Mouse (Mus musculus): ENCODE results near the gene Eif2b2. TPM values are rescaled to one million over a fixed set of nuclear protein-coding genes. Genes with fewer than 3 reads are reported as not detected.

Gene Eif2b2
- polyA plus RNA-seq, 1 experiment from 2014 or later: 76.0 TPM

DNA sequence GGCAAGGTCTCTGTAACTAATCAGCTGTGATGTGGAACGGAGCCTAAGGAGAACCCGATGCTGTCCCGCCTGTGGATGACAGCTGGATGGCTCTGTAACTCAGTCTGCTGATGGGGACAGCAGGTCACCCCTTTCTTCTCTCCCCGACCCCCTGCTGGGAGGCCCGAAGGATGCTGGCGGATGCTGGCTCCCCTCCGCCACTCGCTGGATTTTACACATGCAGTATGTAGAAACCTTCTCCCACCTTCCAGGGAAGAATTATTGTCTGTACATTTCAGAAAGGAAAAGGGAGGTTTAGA lies 37.0 kb upstream of the Eif2b2 start:
- ATAC-seq (replicated peaks; ENCODE audit: low FRiP score, low read depth) (no peak), DNase-seq (ENCODE audit: low spot score) (peak; percentile 36)
- Histone ChIP-seq H3K36me3 (ENCODE audit: insufficient read depth, low read length) (no peaks in the 10 kb centered on the region), H3K4me2 (ENCODE audit: low read length) (0 out of 2 replicates have a peak overlapping the region, but pooled peaks have one; percentile 1), H3K27me3 (ENCODE audit: insufficient read depth, low read length) (no peaks in the 10 kb centered on the region; the same call in 1 of the 2 replicates), H3K4me1 (replicated peaks; ENCODE audit: insufficient read depth, low read length) (peaks cover 15% of the 10 kb centered on the region; the same call in 1 of the 2 replicates), H3K9ac (ENCODE audit: low read depth, low read length) (no peak overlapping the region), H3K4me3 (replicated peaks; ENCODE audit: low read depth, low read length) (no peak overlapping the region), H3K27ac (no peak overlapping the region), H3K9me3 (replicated peaks; ENCODE audit: low read length) (no peaks in the 10 kb centered on the region)
- WGBS: 9% methylated on average over 8 of the region's 8 CpGs
- no peak for TF ChIP-seq CTCF (IDR thresholded peaks at IDR 0.05; ENCODE audit: low read depth)

DNA sequence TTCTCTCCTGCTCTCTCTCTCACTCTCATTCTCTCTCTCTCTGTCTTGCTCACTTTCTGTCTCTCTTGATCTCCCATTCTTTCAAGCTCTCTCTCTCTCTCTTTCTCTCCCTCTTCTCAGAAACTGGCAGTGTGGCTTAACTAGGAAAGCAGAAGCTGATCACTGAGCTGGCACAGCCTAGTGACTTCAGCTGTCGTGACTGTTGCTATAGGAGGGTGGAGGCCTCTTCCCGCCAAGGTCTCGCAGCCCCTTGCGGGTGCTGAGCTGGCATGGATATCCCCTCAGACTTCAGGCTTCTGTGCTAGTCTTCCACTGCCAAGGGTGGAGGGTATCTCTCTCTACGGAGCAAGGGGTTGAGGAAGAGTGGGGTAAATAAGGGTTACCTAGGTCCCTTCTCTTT lies 36.4 kb upstream of the Eif2b2 start:
- 59% methylated on average over 5 of the region's 5 CpGs for WGBS
- no peak overlapping the region for H3K4me3 ChIP-seq (replicated peaks; ENCODE audit: low read depth, low read length)
- no peak for DNase-seq (ENCODE audit: low spot score)

DNA sequence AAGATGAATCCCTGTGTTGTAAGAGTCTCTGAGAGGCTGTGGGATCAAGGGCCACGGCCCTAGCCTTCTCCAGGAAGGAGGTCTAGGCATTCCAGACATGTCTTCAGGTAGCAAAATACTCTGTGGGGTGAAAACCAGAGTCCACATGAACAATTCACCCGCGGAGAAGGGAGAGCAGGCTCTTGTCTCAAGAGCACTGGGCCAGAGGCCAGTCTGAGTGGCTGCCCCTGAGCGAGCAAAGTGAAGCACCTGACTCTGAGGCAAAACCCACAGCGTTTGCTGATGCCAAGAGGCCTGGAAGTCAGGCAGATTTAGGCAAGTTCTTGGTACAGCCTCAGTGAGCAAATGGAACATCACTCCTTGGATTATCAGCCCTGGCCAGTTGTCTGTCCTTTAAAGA lies 35.2 kb upstream of the Eif2b2 start:
- DNase-seq (ENCODE audit: low spot score): no peak

More for the DNA sequence above, 36.4 kb upstream of the Eif2b2 start:
- no peaks in the 10 kb centered on the region for H3K36me3 ChIP-seq (ENCODE audit: insufficient read depth, low read length)
- ATAC-seq (replicated peaks; ENCODE audit: low FRiP score, low read depth): no peak
- H3K9ac ChIP-seq (ENCODE audit: low read depth, low read length): no peak overlapping the region
- H3K9me3 ChIP-seq (replicated peaks; ENCODE audit: low read length): no peaks in the 10 kb centered on the region
- TF ChIP-seq CTCF (IDR thresholded peaks at IDR 0.05; ENCODE audit: low read depth): no peak
- peaks cover 12% of the 10 kb centered on the region; the same call in 1 of the 2 replicates for H3K4me1 ChIP-seq (replicated peaks; ENCODE audit: insufficient read depth, low read length)
- no peak overlapping the region for H3K4me2 ChIP-seq (ENCODE audit: low read length)
- no peaks in the 10 kb centered on the region for H3K27me3 ChIP-seq (ENCODE audit: insufficient read depth, low read length)
- H3K27ac ChIP-seq: no peak overlapping the region

DNA sequence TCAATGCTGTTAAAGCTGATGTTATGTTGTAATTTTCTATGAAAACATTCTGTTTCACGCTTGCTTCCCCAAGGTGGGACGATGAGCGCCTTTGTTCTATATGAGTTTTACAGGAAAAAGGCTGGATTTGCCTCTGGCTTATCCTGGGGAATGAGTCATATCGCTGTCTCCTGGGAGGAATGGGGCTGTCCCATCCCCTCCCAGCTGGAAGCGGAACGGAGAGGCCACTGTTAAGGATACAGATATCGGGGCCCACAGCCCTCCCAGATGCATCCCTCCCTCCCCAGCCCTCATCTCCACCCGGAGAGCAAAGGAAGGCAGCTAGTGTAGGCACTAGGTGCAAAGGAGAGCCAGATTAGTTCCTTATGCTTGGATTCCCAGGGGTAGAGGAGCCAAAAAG lies 33.5 kb upstream of the Eif2b2 start:
- DNase-seq (ENCODE audit: low spot score): no peak
- Histone ChIP-seq H3K9me3 (replicated peaks; ENCODE audit: low read length) (no peaks in the 10 kb centered on the region), H3K4me2 (ENCODE audit: low read length) (no peak overlapping the region), H3K36me3 (ENCODE audit: insufficient read depth, low read length) (no peaks in the 10 kb centered on the region), H3K4me1 (replicated peaks; ENCODE audit: insufficient read depth, low read length) (peaks cover 12% of the 10 kb centered on the region; the same call in 1 of the 2 replicates), H3K27me3 (ENCODE audit: insufficient read depth, low read length) (no peaks in the 10 kb centered on the region), H3K9ac (ENCODE audit: low read depth, low read length) (no peak overlapping the region), H3K27ac (no peak overlapping the region), H3K4me3 (replicated peaks; ENCODE audit: low read depth, low read length) (no peak overlapping the region)
- ATAC-seq (replicated peaks; ENCODE audit: low FRiP score, low read depth): no peak
- 49% methylated on average over 8 of the region's 8 CpGs for WGBS
- TF ChIP-seq CTCF (IDR thresholded peaks at IDR 0.05; ENCODE audit: low read depth): no peak

More for the DNA sequence above, 35.2 kb upstream of the Eif2b2 start:
- 44% methylated on average over 5 of the region's 5 CpGs for WGBS
- Histone ChIP-seq H3K9me3 (replicated peaks; ENCODE audit: low read length) (no peaks in the 10 kb centered on the region), H3K4me1 (replicated peaks; ENCODE audit: insufficient read depth, low read length) (peaks cover 12% of the 10 kb centered on the region; the same call in 1 of the 2 replicates), H3K4me3 (replicated peaks; ENCODE audit: low read depth, low read length) (no peak overlapping the region), H3K27ac (no peak overlapping the region), H3K9ac (ENCODE audit: low read depth, low read length) (no peak overlapping the region), H3K27me3 (ENCODE audit: insufficient read depth, low read length) (no peaks in the 10 kb centered on the region), H3K36me3 (ENCODE audit: insufficient read depth, low read length) (no peaks in the 10 kb centered on the region), H3K4me2 (ENCODE audit: low read length) (no peak overlapping the region)
- ATAC-seq (replicated peaks; ENCODE audit: low FRiP score, low read depth): no peak
- TF ChIP-seq CTCF (IDR thresholded peaks at IDR 0.05; ENCODE audit: low read depth): no peak

DNA sequence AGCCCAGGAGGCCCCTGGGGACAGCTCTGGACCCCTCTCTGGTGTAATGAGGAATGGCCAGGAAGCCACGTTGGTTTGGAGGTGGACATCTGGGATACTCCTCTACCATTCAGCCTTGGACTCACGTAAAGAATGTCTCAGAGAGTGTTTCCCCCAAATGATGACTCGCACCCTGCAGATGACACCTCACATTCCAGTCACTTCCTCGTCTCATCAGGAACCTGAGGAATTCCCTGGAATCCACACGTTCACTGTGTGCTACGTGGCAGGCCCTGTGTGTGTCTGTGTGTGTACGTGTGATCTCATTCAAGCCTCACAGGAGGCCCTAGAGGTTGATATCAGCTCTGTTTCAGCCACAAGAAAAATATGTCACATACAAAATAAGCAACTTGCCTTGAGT lies 32.9 kb upstream of the Eif2b2 start:
- H3K27ac ChIP-seq: no peak overlapping the region
- no peaks in the 10 kb centered on the region for H3K27me3 ChIP-seq (ENCODE audit: insufficient read depth, low read length)
- peaks cover 11% of the 10 kb centered on the region; the same call in 1 of the 2 replicates for H3K4me1 ChIP-seq (replicated peaks; ENCODE audit: insufficient read depth, low read length)

DNA sequence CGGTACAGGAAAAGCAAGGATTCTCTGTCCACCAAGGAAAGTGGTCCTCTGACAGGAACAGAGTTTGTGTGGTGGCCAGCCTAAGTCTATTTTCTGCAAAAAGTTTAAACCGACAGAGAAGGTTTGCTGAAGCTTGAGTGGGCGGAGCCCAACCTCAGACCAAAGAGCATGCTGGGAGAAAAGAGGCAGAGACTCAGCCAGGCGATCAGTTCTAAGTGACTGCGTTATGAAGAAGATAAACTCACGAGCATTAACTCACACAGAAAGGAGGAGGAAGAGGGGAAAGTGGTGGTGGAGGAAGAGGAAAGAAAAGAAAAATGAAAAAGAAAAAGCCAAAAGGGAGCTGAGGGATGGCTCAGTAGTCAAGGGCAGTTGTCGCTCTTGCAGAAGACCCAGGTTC lies 29.0 kb upstream of the Eif2b2 start:
- H3K27me3 ChIP-seq (ENCODE audit: insufficient read depth, low read length): no peaks in the 10 kb centered on the region
- H3K36me3 ChIP-seq (ENCODE audit: insufficient read depth, low read length): no peaks in the 10 kb centered on the region
- ATAC-seq (replicated peaks; ENCODE audit: low FRiP score, low read depth): no peak
- H3K4me1 ChIP-seq (replicated peaks; ENCODE audit: insufficient read depth, low read length): peaks cover 11% of the 10 kb centered on the region
- TF ChIP-seq CTCF (IDR thresholded peaks at IDR 0.05; ENCODE audit: low read depth): no peak
- H3K27ac ChIP-seq: no peak overlapping the region
- no peak overlapping the region for H3K4me2 ChIP-seq (ENCODE audit: low read length)
- WGBS: 78% methylated on average over 7 of the region's 7 CpGs
- H3K9me3 ChIP-seq (replicated peaks; ENCODE audit: low read length): no peaks in the 10 kb centered on the region
- no peak for DNase-seq (ENCODE audit: low spot score)
- H3K9ac ChIP-seq (ENCODE audit: low read depth, low read length): no peak overlapping the region
- no peak overlapping the region for H3K4me3 ChIP-seq (replicated peaks; ENCODE audit: low read depth, low read length)

More for the DNA sequence above, 32.9 kb upstream of the Eif2b2 start:
- no peak for DNase-seq (ENCODE audit: low spot score)
- ATAC-seq (replicated peaks; ENCODE audit: low FRiP score, low read depth): no peak
- H3K9me3 ChIP-seq (replicated peaks; ENCODE audit: low read length): no peaks in the 10 kb centered on the region
- TF ChIP-seq CTCF (IDR thresholded peaks at IDR 0.05; ENCODE audit: low read depth): no peak
- no peak overlapping the region for H3K4me2 ChIP-seq (ENCODE audit: low read length)
- H3K9ac ChIP-seq (ENCODE audit: low read depth, low read length): no peak overlapping the region
- no peak overlapping the region for H3K4me3 ChIP-seq (replicated peaks; ENCODE audit: low read depth, low read length)
- WGBS: 60% methylated on average over 7 of the region's 7 CpGs
- H3K36me3 ChIP-seq (ENCODE audit: insufficient read depth, low read length): no peaks in the 10 kb centered on the region

DNA sequence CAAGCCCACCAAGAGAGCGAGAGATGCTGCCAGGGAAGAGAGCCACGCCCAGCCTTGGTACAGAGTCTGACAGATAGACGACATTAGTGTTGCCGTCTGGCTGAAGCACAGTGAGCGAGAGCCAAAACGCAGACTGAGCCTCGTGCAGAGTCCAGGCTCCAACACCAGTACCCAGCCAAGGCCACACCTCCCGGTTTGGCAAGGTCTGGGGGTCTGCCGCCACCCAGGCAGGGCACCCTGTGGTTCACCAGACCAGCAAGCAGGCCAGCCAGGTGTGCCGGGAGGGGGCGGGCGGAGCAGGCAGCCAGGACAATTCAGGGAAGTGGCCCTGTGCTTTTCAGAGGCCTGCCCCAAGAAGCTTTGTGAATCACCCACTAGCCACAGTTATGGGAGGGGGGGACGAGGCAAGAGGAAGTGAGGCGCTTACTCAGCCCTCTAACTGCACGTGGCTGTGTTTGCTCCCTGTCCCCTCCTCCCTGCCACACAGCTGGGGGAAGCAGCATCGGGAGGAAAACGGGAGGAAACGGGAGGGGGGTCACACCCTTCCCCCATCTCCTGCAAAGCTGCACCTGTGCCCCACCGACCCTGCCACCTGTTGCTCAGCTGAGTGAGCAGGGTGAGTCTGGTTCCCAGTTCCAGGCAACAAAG lies 26.7 kb upstream of the Eif2b2 start:
- H3K36me3 ChIP-seq (ENCODE audit: insufficient read depth, low read length): no peaks in the 10 kb centered on the region
- no peaks in the 10 kb centered on the region for H3K9me3 ChIP-seq (replicated peaks; ENCODE audit: low read length)
- no peak overlapping the region for H3K4me2 ChIP-seq (ENCODE audit: low read length)
- TF ChIP-seq CTCF (IDR thresholded peaks at IDR 0.05; ENCODE audit: low read depth): no peak
- peaks cover 11% of the 10 kb centered on the region for H3K4me1 ChIP-seq (replicated peaks; ENCODE audit: insufficient read depth, low read length)
- WGBS: 17% methylated on average over 19 of the region's 19 CpGs
- ATAC-seq (replicated peaks; ENCODE audit: low FRiP score, low read depth) (peak; percentile 56; the same call in 1 of the 2 replicates), DNase-seq (ENCODE audit: low spot score) (no peak)
- no peak overlapping the region for H3K27ac ChIP-seq
- H3K4me3 ChIP-seq (replicated peaks; ENCODE audit: low read depth, low read length): no peak overlapping the region
- no peaks in the 10 kb centered on the region for H3K27me3 ChIP-seq (ENCODE audit: insufficient read depth, low read length)
- no peak overlapping the region for H3K9ac ChIP-seq (ENCODE audit: low read depth, low read length)

Measured in kidney, postnatal 0 days (tissue).